Mouse (Mus musculus): ENCODE measurements around the gene Ddx19a.
"Not testable (repeated sequence)": the region's sequence is repeated elsewhere in the genome, so short reads cannot be mapped to it uniquely, and the experiment has no call there.

Gene Ddx19a

GRCm38 (mm10) chr8:110969910-110970770, 27.5 kb downstream of the Ddx19a start:
- DNase-seq (ENCODE audit: low spot score in 2 of 2), result peak; percentile 59 to 81

- DNase-seq (ENCODE audit: low spot score in 2 of 2), result no peak
Observed at GRCm38 (mm10) chr8:110967326-110967725, 30.3 kb downstream of the Ddx19a start.

- no peak for DNase-seq (ENCODE audit: low spot score in 2 of 2)
Observed at GRCm38 (mm10) chr8:110966586-110966985, 31.0 kb downstream of the Ddx19a start.

DNA sequence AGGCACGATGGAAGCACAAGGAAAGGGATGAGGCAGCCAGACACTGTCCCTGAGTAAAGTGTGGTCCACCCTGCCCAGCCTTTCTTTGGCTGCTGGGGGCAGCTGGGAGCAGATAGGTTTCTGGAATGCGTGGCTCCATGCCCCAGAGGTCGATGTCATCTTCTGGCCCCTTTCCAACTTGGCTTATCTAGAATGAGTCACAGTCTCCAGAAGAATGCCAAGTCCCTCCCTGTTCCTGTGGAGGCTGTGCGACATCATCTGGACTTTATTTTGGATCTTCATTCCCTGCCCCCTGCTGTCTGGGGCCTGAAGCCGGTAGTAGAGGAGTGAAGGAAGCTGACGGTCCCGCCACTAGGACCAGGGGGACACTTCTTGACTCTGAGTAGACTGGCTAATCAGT, 32.0 kb downstream of the Ddx19a start:
- peak; percentile 30 to 69 for DNase-seq (ENCODE audit: low spot score in 2 of 2)

- no peak for DNase-seq (ENCODE audit: low spot score in 2 of 2)
Observed at GRCm38 (mm10) chr8:110964666-110965065, 32.9 kb downstream of the Ddx19a start.

DNA sequence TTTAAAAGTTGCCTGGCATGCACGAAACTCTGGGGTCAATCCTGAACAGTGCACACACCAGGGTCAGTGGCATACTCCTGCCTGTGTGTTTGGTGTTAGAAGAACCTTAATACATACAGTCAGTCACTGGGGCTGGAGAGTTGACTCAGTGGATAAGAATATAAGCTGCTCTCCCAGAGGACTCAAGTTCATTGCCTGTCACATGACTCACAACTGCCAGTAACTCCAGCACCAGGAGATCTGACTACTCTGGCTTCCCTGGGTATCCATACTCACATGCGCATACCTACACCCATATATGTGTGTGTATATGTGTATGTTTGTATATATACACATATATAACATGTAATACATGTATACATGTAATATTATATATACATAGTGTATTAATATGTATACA, 34.5 kb downstream of the Ddx19a start:
- no peak for DNase-seq (ENCODE audit: low spot score in 2 of 2)

DNA sequence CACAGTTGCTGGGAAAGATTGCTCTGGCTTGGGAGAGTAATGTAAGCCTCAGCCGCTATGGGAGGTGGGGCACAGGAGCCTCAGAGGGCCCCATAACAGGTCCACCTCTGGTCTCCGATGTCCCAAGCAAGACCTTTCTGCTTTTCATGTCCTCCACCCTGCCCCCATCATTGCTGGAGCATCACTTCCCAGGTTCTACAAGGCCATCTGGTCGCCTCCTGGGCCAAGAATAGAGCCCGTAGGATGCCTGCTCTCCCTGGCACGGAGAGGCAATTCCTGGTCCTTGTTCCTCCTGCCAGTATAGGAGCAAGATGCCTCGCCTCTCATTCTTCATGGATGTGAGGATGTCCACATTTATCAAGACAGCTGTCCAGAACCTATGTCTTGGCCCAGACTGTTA, 37.7 kb downstream of the Ddx19a start:
- DNase-seq (ENCODE audit: low spot score in 2 of 2), result no peak

DNA sequence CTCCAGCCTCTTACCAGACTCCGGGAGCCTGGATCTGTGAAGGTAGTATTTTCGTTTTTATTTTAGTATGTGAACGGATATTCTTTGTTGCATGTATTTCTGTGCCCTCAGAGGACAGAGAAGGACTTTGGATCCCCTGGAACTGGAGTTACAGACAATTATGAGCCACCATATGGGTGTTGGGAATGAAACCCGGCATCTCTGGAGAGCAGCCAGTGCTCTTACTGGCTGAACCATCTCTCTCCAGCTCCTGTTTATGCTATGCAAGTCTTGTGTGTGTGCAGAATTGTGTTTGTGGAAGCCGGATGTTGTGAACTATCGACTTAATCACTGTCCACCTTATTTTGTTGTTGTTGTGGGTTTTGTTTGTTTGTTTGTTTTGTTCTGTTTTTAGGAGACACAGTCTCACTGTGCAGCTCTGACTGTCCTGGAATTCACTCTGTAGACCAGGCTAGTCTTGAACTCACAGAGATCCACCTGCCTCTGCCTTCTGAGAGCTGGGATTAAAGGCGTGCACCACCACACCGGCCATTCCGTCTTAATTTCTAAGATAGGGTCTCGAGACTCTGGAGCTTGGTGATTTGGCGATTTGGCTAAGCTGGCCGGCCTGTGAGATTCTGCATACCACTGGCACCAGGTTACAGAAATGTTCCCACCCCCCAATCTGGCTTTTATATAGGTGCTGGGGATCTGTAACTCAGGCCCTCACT, 38.4 kb downstream of the Ddx19a start:
- no peak for DNase-seq (ENCODE audit: low spot score in 2 of 2)

DNA sequence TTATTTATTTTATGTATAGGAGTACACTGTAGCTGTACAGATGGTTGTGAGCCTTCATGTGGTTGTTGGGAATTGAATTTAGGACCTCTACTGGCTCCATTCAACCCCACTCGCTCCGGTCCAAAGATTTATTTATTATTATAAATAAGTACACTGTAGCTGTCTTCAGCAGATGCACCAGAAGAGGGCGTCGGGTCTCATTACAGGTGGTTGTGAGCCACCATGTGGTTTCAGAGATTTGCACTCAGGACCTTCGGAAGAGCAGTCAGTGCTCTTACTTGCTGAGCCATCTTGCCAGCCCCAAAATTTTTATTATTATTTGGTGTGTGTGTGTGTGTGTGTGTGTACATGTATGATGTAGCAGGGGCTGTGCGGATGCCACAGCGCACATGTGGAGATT, 39.0 kb downstream of the Ddx19a start:
- not testable (repeated sequence) for DNase-seq (ENCODE audit: low spot score in 2 of 2)

DNA sequence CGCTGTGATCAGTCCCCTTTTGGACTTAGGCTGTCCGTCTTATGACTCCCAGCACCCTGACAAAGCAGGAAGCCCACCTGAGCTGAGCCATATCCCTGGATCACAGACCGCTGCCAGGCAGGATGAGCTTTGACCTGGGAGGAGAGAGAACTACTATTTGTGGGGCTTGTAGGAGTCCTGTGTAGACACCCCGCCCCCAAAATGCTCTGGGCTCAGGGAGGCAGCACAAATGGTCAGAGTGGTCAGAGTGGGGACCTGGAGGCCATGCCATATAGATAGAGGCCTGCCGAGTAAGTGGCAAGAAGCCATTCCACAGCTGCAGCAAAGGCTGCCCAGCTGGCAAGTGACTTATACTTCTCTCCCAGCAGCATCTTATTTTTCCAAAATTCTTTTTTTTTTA, 39.5 kb downstream of the Ddx19a start:
- no peak for DNase-seq (ENCODE audit: low spot score in 2 of 2)

GRCm38 (mm10) chr8:110957471-110957870, 40.1 kb downstream of the Ddx19a start:
- DNase-seq (ENCODE audit: low spot score in 2 of 2), result no peak

- DNase-seq (ENCODE audit: low spot score in 2 of 2), result no peak
Observed at GRCm38 (mm10) chr8:110956619-110957450, 40.8 kb downstream of the Ddx19a start.

GRCm38 (mm10) chr8:110954776-110955175, 42.8 kb downstream of the Ddx19a start:
- DNase-seq (ENCODE audit: low spot score in 2 of 2), result no peak

DNA sequence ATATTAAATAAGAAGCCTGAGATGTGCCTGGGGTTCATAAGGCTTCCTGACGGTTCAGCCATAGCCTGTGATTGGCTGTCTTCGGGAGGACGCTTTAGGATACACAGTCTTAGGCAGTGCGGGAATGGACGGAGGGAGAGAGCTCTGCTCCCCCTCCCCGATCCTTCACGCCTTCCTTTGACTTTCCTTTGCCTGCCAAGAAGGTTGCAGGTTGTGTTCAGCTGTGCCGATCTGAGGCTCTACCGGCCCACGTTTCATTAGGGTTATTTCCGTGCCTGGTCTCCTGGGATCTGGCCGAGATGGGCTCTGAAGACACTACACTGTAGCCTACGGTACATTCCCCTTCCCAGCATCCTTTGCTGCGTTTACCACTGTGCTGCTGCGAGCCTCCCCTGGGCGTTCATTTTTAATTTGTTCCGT, 47.5 kb downstream of the Ddx19a start:
- no peak for DNase-seq (ENCODE audit: low spot score in 2 of 2)

DNA sequence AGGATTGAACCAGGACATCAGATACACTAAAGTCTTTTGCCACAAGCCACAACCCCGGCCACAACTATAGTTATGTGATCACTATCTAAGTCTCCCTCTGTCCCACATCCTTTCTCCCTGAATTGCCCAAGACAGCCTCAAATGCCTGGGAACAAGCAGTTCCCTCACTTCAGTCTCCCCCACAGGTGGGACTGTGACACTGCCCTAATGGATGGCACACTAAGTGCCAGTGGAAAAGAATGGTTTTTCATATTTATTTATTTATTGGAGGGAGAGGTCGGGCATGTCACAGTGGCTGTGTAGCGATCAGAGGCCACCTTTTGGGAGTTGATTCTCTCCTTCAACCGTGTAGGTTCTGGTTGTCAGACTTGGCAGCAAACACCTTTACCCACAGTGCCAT, 51.9 kb downstream of the Ddx19a start:
- no peak for DNase-seq (ENCODE audit: low spot score in 2 of 2)

GRCm38 (mm10) chr8:110944276-110944876, 53.2 kb downstream of the Ddx19a start:
- DNase-seq (ENCODE audit: low spot score in 2 of 2), result no peak

- peak; percentile 50 to 87 for DNase-seq (ENCODE audit: low spot score in 2 of 2)
Observed at GRCm38 (mm10) chr8:110941453-110941948, 56.1 kb downstream of the Ddx19a start.

- no peak for DNase-seq (ENCODE audit: low spot score in 2 of 2)
Observed at GRCm38 (mm10) chr8:110940682-110941452, 56.7 kb downstream of the Ddx19a start.

DNA sequence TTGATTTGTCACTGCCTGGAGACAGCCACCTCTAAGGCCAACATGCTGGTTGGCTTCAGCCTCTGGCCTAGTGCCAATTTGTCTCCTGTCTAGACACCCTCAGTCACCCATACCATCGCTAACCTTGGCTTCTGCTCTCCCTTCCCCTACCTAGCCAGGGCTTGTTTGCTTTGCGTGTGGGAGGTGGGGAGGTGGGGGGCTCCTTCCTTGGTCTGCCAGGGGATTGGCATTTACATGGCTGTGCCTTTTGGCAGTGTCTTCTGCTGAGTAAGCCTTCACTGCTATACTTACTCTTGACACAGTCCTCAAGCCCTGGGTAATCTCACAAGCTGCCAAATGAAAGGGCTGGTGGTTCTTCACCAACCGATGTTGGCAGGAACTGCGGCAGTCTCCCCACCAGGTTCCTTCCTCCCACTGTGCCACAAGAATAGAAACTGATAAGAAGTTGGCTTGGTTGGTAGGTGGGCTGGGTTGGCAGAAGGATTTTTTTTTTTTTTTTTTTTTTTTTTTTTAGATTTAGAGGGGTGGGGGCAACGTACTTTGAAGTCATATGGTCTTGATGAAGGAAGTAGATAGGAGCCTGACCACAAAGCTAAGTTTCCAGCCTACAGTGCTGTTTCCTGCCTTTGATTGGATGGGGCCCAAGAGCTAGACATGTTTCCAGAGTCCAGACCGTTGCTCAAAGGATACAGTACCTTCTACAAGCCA, 58.6 kb downstream of the Ddx19a start:
- DNase-seq (ENCODE audit: low spot score in 2 of 2), result no peak

- no peak for DNase-seq (ENCODE audit: low spot score in 2 of 2)
Observed at GRCm38 (mm10) chr8:110936217-110936616, 61.4 kb downstream of the Ddx19a start.
